Mouse (Mus musculus) liver, embryonic 13.5 days (tissue): Measurements from ENCODE around the gene Tmeff2. TPM values are rescaled to one million over a fixed set of nuclear protein-coding genes. Genes with fewer than 3 reads are reported as not detected.

Source experiments
- ATAC-seq: fragments of 200-750 bp; cut with Nextera tagmentation; 2 replicates; pipeline ENCODE4 v1.8.0; 2017; ENCODE audit warnings: low read depth, mild to moderate bottlenecking, moderate number of reproducible peaks, moderate library complexity
- DNase-seq: peaks from one replicate; pipeline ENCODE4 v3.0.0; 2022
- H3K27ac ChIP-seq: fragments of 300-500 bp; sonication (generic); 2 replicates; pipeline ENCODE4 v1.5.1; 2015; ENCODE audit warnings: moderate library complexity, mild to moderate bottlenecking, inconsistent platforms
- H3K27me3 ChIP-seq: fragments of 300-500 bp; sonication (generic); 2 replicates; pipeline ENCODE4 v1.6.1; 2015; ENCODE audit warnings: mild to moderate bottlenecking, inconsistent platforms
- H3K36me3 ChIP-seq: fragments of 300-500 bp; sonication (generic); 2 replicates; pipeline ENCODE4 v1.6.1; 2015; ENCODE audit warnings: mild to moderate bottlenecking, inconsistent platforms
- H3K4me1 ChIP-seq: fragments of 300-500 bp; sonication (generic); replicated peaks from 2 replicates; pipeline ENCODE4 v1.6.1; 2015; ENCODE audit warnings: inconsistent platforms
- H3K4me2 ChIP-seq: fragments of 300-500 bp; sonication (generic); 2 replicates; pipeline ENCODE4 v1.6.1; 2015; ENCODE audit warnings: inconsistent platforms, mild to moderate bottlenecking, moderate library complexity
- H3K4me3 ChIP-seq: fragments of 300-500 bp; sonication (generic); replicated peaks from 2 replicates; pipeline ENCODE4 v1.5.1; 2015; ENCODE audit warnings: mild to moderate bottlenecking, inconsistent platforms
- H3K9ac ChIP-seq: fragments of 300-500 bp; sonication (generic); 2 replicates; pipeline ENCODE4 v1.6.1; 2015; ENCODE audit warnings: mild to moderate bottlenecking, inconsistent platforms
- H3K9me3 ChIP-seq: fragments of 300-500 bp; sonication (generic); replicated peaks from 2 replicates; pipeline ENCODE4 v1.6.1; 2016; ENCODE audit warnings: inconsistent platforms
- WGBS: fragments of 180-500 bp; shearing (Covaris S2); methylation state at CpG from one replicate; pipeline ENCODE4 v1.1.7; 2015; ENCODE audit not compliant: insufficient replicate concordance; 5-methylcytosine and 5-hydroxymethylcytosine counted together
- polyA plus RNA-seq: library from polyadenylated mRNA; unstranded; fragments of >200 nt; fragmentation: Nextera tagmentation; extraction: Ambion mirVana; gene quantifications from 2 replicates; pipeline ENCODE4 v1.2.1, GENCODE M21; 2015

The Tmeff2 gene
- polyA plus RNA-seq, 1 experiment from 2014 or later, result 0.51 TPM

DNA sequence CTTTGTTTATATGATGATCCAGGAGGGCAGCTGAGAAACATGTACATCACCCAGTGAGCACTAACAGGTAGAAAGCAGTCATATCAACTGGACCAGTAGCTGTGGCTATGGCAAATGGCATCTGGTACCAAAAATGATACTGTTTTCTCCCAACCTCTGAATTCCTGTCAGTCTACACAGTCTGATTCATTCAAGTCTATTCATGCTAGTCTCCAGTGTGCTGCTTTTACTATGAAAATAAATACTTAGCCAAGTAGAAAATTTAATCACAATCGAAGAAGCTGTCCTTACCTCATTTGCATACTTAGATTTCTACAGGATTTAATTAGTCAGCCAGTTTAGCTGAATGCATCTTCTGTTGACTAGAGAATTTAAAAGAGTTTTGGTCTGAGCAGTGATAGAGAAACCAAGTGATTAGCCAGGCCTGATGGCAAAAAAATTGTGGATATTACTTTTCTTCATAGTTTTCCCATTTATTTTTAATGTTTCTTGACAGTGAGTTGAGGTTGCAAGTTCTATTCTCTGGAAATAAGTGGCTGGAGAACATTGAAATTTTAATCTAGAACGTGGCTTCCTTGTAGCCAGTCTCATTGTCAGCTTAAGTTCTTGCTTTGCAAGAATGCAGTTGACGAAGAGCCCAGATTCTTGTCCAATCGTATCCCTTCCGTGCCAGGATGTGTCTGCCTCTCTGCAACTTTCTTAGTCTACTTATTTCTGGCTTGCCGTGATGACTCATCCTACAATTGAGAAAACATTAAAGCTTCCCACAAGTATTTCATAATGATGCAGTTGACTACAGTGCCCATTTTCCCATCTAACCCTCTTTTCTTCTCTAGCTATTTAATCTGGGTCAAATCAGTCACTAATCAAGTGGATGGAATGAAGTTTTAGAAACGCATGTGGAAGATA lies 39.9 kb downstream of the Tmeff2 start:
- H3K4me3 ChIP-seq, result no peak overlapping the region
- no peaks in the 10 kb centered on the region for H3K4me1 ChIP-seq
- H3K9ac ChIP-seq, result no peak overlapping the region
- ATAC-seq, result no peak
- no peaks in the 10 kb centered on the region for H3K9me3 ChIP-seq
- no peak overlapping the region for H3K4me2 ChIP-seq
- 64% methylated on average over 7 of the region's 7 CpGs for WGBS
- H3K27me3 ChIP-seq, result no peaks in the 10 kb centered on the region
- no peaks in the 10 kb centered on the region for H3K36me3 ChIP-seq
- no peak overlapping the region for H3K27ac ChIP-seq
- no peak for DNase-seq

DNA sequence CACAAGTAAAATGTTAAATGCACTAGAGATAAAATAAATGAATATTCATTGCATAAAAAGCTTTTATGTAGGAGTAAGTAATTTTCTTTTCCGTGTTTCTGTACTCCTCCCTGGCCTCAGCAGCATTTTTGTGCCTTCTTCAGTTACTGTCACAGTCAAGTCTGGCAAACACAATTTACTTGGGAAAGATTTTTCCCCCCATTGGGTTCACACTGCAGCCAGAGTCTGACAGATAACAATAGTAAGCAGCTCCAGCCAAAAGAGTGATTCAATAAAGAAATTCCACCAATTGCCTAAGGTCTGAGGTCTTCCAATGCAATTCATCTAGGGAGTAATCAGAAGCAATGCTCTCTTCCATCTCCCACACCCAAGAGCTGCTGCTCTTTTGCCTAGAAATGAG lies 48.1 kb downstream of the Tmeff2 start:
- Histone ChIP-seq H3K9me3 (no peaks in the 10 kb centered on the region), H3K9ac (no peak overlapping the region), H3K27ac (no peak overlapping the region), H3K4me3 (no peak overlapping the region), H3K4me2 (no peak overlapping the region), H3K36me3 (no peaks in the 10 kb centered on the region), H3K4me1 (no peaks in the 10 kb centered on the region), H3K27me3 (no peaks in the 10 kb centered on the region)
- 54% methylated on average over 1 of the region's 1 CpGs for WGBS
- ATAC-seq, result no peak
- no peak for DNase-seq

DNA sequence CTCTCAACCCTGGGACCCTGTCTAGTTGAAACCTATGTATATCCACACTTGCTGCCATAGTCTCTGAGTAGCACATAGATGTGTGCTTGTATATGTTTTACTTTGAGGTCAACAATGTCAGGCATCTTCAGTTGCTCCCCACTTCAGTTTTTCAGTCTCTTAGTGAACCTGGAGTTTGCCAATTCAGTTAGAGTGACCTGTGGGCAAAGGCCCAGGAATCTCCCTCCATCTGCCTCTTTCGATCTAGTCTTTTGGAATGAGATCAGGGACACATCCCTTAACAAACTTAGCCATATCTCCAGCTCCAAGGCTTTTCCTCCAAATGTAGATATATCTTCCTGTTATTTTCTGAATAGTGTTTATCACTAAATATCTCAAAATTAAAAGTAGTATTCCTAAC lies 58.4 kb downstream of the Tmeff2 start:
- H3K27me3 ChIP-seq, result no peaks in the 10 kb centered on the region
- no peaks in the 10 kb centered on the region for H3K36me3 ChIP-seq
- H3K9ac ChIP-seq, result no peak overlapping the region
- no peak overlapping the region for H3K4me2 ChIP-seq
- no peaks in the 10 kb centered on the region for H3K9me3 ChIP-seq
- H3K27ac ChIP-seq, result no peak overlapping the region
- no peak overlapping the region for H3K4me3 ChIP-seq
- DNase-seq (no peak), ATAC-seq (no peak)
- 59% methylated on average over 1 of the region's 1 CpGs for WGBS
- no peaks in the 10 kb centered on the region for H3K4me1 ChIP-seq

DNA sequence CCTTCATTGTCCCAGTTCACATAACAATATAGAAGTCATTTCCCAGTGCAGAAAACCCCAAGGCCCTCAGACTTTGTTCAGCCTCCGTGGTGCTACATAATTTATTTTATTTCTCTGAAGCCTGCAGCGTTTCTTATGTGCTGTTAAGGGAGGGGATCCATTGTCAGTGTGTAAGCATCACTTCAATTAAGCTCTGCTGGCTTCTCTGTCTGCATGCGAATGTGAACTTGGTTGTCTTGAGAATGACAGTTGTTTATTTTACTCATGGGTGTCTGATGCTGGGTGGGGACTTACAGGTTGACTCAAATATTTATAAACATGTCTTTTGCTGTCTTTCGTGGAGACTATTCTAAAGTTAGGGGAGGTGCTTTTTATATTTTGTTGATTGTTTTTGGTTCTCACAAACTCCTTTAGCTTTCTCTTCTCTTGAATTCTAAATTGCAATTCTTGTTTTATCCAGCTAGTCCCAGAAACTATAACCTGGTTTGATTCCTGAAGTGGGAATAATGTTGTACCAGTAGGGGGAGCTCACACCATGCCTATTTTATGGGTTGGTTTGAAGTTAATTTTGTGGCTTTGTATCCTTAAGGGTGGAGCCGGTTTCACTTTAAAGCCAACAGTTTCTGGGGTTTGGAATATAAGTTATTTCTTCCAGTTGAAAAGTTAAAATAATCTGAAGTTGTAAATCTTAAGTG lies 61.7 kb downstream of the Tmeff2 start:
- no peaks in the 10 kb centered on the region for H3K27me3 ChIP-seq
- 36% methylated on average over 5 of the region's 5 CpGs for WGBS
- no peaks in the 10 kb centered on the region for H3K9me3 ChIP-seq
- no peak overlapping the region for H3K9ac ChIP-seq
- no peak overlapping the region for H3K4me3 ChIP-seq
- ATAC-seq (no peak), DNase-seq (no peak)
- no peak overlapping the region for H3K4me2 ChIP-seq
- no peaks in the 10 kb centered on the region for H3K4me1 ChIP-seq
- no peaks in the 10 kb centered on the region for H3K36me3 ChIP-seq
- no peak overlapping the region for H3K27ac ChIP-seq

DNA sequence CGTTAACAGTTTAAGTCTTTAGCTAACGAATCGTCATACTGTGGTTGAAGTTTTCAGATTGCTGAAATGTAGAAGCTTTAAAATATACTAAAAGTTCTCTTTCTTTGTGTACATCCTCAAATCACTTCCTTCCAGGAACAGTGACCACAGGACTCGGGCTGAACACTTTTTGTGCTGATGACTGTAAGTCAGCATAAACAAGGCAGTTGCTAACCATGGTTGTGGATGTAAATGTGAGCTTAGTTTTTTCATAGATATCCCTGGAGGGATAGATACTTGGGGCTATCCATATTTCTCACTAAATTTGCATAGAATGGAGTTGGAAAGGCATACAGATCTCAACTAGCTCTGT lies 62.2 kb downstream of the Tmeff2 start:
- H3K36me3 ChIP-seq, result no peaks in the 10 kb centered on the region
- 38% methylated on average over 4 of the region's 4 CpGs for WGBS
- H3K4me1 ChIP-seq, result no peaks in the 10 kb centered on the region
- H3K9ac ChIP-seq, result no peak overlapping the region
- no peak overlapping the region for H3K4me2 ChIP-seq
- no peak overlapping the region for H3K27ac ChIP-seq
- no peak for DNase-seq
- ATAC-seq, result no peak
- H3K27me3 ChIP-seq, result no peaks in the 10 kb centered on the region
- no peak overlapping the region for H3K4me3 ChIP-seq
- H3K9me3 ChIP-seq, result no peaks in the 10 kb centered on the region

DNA sequence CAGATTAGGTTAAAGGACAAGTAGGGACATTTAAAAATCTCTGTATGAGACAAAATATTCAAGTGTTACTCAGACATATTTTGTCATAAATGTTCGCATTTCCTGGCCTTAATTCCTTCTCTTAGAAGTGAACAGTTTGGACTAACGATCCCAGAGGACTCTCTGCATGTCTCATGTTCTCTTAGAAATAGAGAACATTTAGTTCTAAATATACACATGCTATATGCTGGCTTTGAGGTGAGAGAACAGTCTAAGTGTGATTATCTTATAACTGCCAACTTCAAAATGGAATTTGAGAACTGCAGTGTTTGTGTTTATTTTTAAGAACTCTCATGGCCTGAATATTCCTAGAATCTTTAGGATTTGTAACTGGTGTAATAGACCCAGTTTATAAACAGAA lies 69.2 kb downstream of the Tmeff2 start:
- Histone ChIP-seq H3K36me3 (no peaks in the 10 kb centered on the region), H3K4me2 (no peak overlapping the region), H3K4me1 (no peaks in the 10 kb centered on the region), H3K9ac (no peak overlapping the region), H3K9me3 (no peaks in the 10 kb centered on the region), H3K27ac (no peak overlapping the region), H3K4me3 (no peak overlapping the region), H3K27me3 (no peaks in the 10 kb centered on the region)
- 64% methylated on average over 2 of the region's 2 CpGs for WGBS
- no peak for DNase-seq
- ATAC-seq, result no peak

DNA sequence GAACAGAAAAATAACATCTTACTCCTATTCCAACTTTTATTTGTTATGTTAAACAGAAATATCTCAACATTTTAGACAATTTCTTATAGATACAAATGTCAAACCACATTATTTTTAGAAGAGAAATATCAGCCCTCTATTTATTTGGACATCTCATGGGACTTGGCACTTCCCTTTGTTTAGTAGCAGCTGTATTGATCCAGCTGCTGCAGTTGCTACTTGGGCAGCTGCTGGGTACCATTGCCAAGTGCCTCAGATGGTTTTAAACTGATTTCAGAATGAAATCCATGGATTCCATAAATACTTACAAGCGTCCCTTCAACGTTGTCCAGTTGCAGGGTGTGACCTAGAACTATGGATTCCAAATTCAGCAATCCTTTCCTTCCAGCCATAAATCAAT lies 70.4 kb downstream of the Tmeff2 start:
- no peak for DNase-seq
- WGBS, result 52% methylated on average over 2 of the region's 2 CpGs

DNA sequence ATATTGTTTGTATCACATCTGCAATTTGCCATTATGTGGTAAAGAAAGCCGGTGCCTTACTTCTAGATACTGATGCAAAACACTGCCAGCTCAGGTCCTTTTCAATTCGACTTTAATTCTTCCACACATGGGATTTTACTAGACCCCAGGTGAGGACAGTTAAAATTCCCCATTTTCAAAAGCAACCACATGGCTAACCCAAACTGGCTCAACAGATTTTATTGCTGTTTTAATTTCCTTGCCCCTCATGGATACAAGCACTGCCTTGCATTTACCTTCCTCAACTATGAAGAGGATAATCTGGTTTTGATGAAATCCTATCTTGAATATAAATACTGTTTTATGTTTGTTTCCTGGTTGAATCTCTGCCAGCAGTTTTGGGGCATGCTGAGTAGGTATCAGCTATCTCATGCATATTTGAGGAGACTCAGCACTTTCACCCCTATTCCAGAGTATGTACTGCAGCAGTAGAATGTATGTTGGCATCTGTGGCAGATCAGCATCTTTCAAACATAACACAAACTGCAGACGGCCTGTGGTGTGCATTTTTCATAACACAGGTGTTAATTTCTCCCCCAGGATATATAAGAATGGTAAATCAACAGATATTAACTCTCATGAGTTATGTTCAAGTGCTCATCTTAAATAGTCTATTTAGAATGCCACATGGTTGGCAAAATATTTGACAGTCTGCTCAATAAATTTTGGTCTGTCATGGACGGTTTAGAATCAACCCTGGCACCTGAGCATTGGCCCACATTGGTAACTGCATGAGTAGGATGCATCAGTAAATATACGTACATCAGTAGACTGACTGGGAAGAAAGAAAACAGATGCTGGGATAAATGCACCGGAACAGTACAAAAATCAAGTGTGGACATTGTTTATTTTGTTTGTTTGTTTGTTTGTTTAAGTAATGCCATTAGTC lies 72.3 kb downstream of the Tmeff2 start:
- DNase-seq (no peak), ATAC-seq (no peak)
- Histone ChIP-seq H3K4me1 (no peaks in the 10 kb centered on the region), H3K27ac (no peak overlapping the region), H3K27me3 (no peaks in the 10 kb centered on the region), H3K9me3 (no peaks in the 10 kb centered on the region), H3K36me3 (no peaks in the 10 kb centered on the region), H3K4me3 (no peak overlapping the region), H3K4me2 (no peak overlapping the region), H3K9ac (no peak overlapping the region)
- 58% methylated on average over 6 of the region's 6 CpGs for WGBS

More for the DNA sequence above, 70.4 kb downstream of the Tmeff2 start:
- no peak overlapping the region for H3K27ac ChIP-seq
- H3K4me1 ChIP-seq, result no peaks in the 10 kb centered on the region
- H3K36me3 ChIP-seq, result no peaks in the 10 kb centered on the region
- H3K9ac ChIP-seq, result no peak overlapping the region
- H3K27me3 ChIP-seq, result no peaks in the 10 kb centered on the region
- H3K4me2 ChIP-seq, result no peak overlapping the region
- H3K4me3 ChIP-seq, result no peak overlapping the region
- no peaks in the 10 kb centered on the region for H3K9me3 ChIP-seq
- no peak for ATAC-seq

DNA sequence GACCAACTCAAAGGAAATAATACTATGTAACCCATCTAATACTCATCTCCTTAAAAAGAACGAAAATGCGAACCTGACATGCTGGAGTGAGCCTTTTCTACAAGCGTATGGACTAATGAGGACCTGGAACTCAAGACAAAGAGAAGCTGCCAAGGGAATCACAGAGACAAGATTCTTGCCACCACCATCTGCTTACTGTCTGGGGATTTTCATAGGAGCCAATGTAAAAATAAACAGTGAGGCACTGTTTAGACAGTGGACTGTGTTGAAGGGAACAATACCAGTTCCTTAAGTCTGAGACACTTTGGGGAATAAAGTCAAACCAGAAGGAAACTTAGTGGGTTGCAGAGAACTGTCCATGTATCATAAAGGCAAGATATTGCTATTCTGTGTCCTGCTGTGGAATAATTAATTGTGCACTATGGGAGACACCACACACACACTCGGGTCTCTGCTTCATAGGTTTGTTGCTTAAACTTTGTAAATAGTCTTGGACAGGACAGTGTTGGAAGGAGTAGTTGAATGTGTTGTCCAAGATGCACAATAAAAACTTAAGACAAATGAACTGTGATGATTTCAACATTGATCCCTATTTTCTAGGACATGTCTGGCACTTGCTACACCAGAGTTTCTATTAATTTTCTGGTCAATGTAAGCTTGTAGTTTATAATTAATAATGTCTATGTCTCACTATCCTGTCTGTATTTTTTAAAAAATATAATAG lies 79.1 kb downstream of the Tmeff2 start:
- 56% methylated on average over 4 of the region's 4 CpGs for WGBS
- no peak for DNase-seq

DNA sequence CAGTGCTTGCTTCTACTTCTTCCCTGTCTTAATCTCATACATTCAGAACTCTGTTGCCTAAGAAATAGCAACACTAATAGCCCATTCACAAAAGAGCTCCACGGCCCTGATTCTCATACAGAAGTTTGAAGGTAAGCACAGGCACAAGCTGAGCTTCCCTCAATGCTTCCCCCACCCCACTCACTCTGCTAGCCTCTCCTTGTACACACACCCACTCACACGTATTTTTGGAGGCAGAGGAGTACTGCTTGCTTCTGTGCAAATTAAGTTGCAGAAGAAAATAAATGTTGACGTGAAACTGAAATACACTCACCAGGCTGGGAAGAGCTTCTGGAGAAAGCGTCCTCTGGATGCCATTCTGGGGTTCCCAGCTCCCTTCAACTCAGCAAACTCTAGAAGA lies 80.1 kb downstream of the Tmeff2 start:
- DNase-seq, result no peak
- no peak for ATAC-seq
- Histone ChIP-seq H3K27me3 (no peaks in the 10 kb centered on the region), H3K4me2 (no peak overlapping the region), H3K9me3 (no peaks in the 10 kb centered on the region), H3K27ac (no peak overlapping the region), H3K4me1 (no peaks in the 10 kb centered on the region), H3K4me3 (no peak overlapping the region), H3K9ac (no peak overlapping the region), H3K36me3 (no peaks in the 10 kb centered on the region)
- 56% methylated on average over 4 of the region's 4 CpGs for WGBS

More for the DNA sequence above, 79.1 kb downstream of the Tmeff2 start:
- Histone ChIP-seq H3K9me3 (no peaks in the 10 kb centered on the region), H3K27ac (no peak overlapping the region), H3K4me2 (no peak overlapping the region), H3K4me3 (no peak overlapping the region), H3K9ac (no peak overlapping the region), H3K36me3 (no peaks in the 10 kb centered on the region), H3K27me3 (no peaks in the 10 kb centered on the region), H3K4me1 (no peaks in the 10 kb centered on the region)
- ATAC-seq, result no peak
